Mouse (Mus musculus) MEL (cell line): ENCODE data around the gene Gls. TPM values are rescaled to one million over a fixed set of nuclear protein-coding genes. Genes with fewer than 3 reads are reported as not detected.

Experiments used
- DNase-seq: peaks from one replicate; pipeline ENCODE4 v3.0.0; 2011; ENCODE audit warnings: low read depth, low spot score
- H3K27ac ChIP-seq: 2 replicates; pipeline ENCODE4 v1.5.1; 2012; ENCODE audit warnings: low read depth, mild to moderate bottlenecking, control low read depth, low read length, moderate library complexity; ENCODE audit not compliant: control insufficient read depth
- H3K27me3 ChIP-seq, 2 experiments: fragments of 150-350 bp in 1 of 2; sonication (generic) in 1 of 2; 2 replicates each; pipeline ENCODE4 v1.6.1; 2012; ENCODE audit warnings: low read length in 2 of 2, mild to moderate bottlenecking in 2 of 2, improper control_type of control experiment in 1 of 2, moderate library complexity in 1 of 2; ENCODE audit not compliant: insufficient read depth in 2 of 2, control insufficient read depth in 1 of 2
- H3K36me3 ChIP-seq, 2 experiments: 2 replicates each; pipeline ENCODE4 v1.6.1; 2012 to 2014; ENCODE audit warnings: low read length in 2 of 2, improper control_type of control experiment in 1 of 2, inconsistent platforms in 1 of 2, mild to moderate bottlenecking in 1 of 2; ENCODE audit not compliant: insufficient read depth in 2 of 2, control insufficient read depth in 1 of 2
- H3K4me1 ChIP-seq, 2 experiments: fragments of 150-350 bp in 1 of 2; sonication (generic) in 1 of 2; 2 replicates each; pipeline ENCODE4 v1.6.1; 2012; ENCODE audit warnings: low read length in 2 of 2, improper control_type of control experiment in 1 of 2, mild to moderate bottlenecking in 1 of 2; ENCODE audit not compliant: insufficient read depth in 2 of 2, control insufficient read depth in 1 of 2
- H3K4me3 ChIP-seq, 2 experiments: fragments of 150-350 bp in 1 of 2; sonication (generic) in 1 of 2; 2 replicates each; pipeline ENCODE4 v1.5.1; 2012; ENCODE audit warnings: low read depth in 2 of 2, low read length in 2 of 2, mild to moderate bottlenecking in 2 of 2, moderate library complexity in 2 of 2, control low read depth in 1 of 2, improper control_type of control experiment in 1 of 2; ENCODE audit not compliant: control insufficient read depth in 1 of 2, insufficient read depth in 1 of 2
- H3K79me2 ChIP-seq: 2 replicates; pipeline ENCODE4 v1.6.1; 2012; ENCODE audit warnings: mild to moderate bottlenecking, low read length, moderate library complexity; ENCODE audit not compliant: control insufficient read depth, poor library complexity, insufficient read depth
- H3K9ac ChIP-seq: 2 replicates; pipeline ENCODE4 v1.6.1; 2012; ENCODE audit warnings: low read depth, mild to moderate bottlenecking, control low read depth, low read length, moderate library complexity; ENCODE audit not compliant: control insufficient read depth, poor library complexity, severe bottlenecking
- H3K9me3 ChIP-seq: fragments of 150-350 bp; sonication (generic); replicated peaks from 2 replicates; pipeline ENCODE4 v1.6.1; 2012; ENCODE audit warnings: mild to moderate bottlenecking, low read length, improper control_type of control experiment, moderate library complexity; ENCODE audit not compliant: insufficient read depth
- CHD1 ChIP-seq: IDR thresholded peaks from 2 replicates; pipeline ENCODE4 v1.6.1; 2012; ENCODE audit warnings: low read depth, mild to moderate bottlenecking, inconsistent platforms, low read length, improper control_type of control experiment
- ETS1 ChIP-seq: IDR thresholded peaks from 2 replicates; pipeline ENCODE4 v1.6.1; 2012; ENCODE audit warnings: low read depth, mild to moderate bottlenecking, inconsistent platforms, low read length, improper control_type of control experiment, moderate library complexity
- GATA1 ChIP-seq: IDR thresholded peaks from 2 replicates; pipeline ENCODE4 v1.6.1; 2011; ENCODE audit warnings: low read depth, low read length, improper control_type of control experiment
- JUND ChIP-seq: IDR thresholded peaks from 2 replicates; pipeline ENCODE4 v1.6.1; 2011; ENCODE audit warnings: low read depth, mild to moderate bottlenecking, improper control_type of control experiment, low read length
- KAT2A ChIP-seq: conservative IDR thresholded peaks from 2 replicates; pipeline ENCODE4 v1.6.1; 2012; ENCODE audit warnings: low read depth, low read length, improper control_type of control experiment, inconsistent platforms
- MAZ ChIP-seq: IDR thresholded peaks from 2 replicates; pipeline ENCODE4 v1.6.1; 2012; ENCODE audit warnings: low read depth, mild to moderate bottlenecking, inconsistent platforms, low read length, improper control_type of control experiment
- MYB ChIP-seq: IDR thresholded peaks from 2 replicates; pipeline ENCODE4 v1.6.1; 2011; ENCODE audit warnings: mild to moderate bottlenecking, low read depth, low read length, improper control_type of control experiment
- NELFE ChIP-seq: IDR thresholded peaks from 2 replicates; pipeline ENCODE4 v1.6.1; 2011; ENCODE audit warnings: low read depth, low read length, improper control_type of control experiment
- NRF1 ChIP-seq: IDR thresholded peaks from 2 replicates; pipeline ENCODE4 v1.6.1; 2014; ENCODE audit warnings: low read depth, mild to moderate bottlenecking, inconsistent platforms, low read length, improper control_type of control experiment, moderate library complexity; ENCODE audit not compliant: poor library complexity, insufficient read depth, severe bottlenecking
- POLR2AphosphoS2 ChIP-seq: IDR thresholded peaks from 2 replicates; pipeline ENCODE4 v1.6.1; 2011; ENCODE audit warnings: low read length, improper control_type of control experiment
- POLR2AphosphoS5 ChIP-seq: IDR thresholded peaks from 2 replicates; pipeline ENCODE4 v1.6.1; 2012; ENCODE audit warnings: low read depth, borderline replicate concordance, mild to moderate bottlenecking, inconsistent platforms, low read length, moderate library complexity, mixed read lengths
- SMC3 ChIP-seq: IDR thresholded peaks from 2 replicates; pipeline ENCODE4 v1.6.1; 2011; ENCODE audit warnings: low read depth, low read length, improper control_type of control experiment
- TAL1 ChIP-seq: IDR thresholded peaks from 2 replicates; pipeline ENCODE4 v1.6.1; 2012; ENCODE audit warnings: mild to moderate bottlenecking, inconsistent platforms, low read length, moderate library complexity, mixed read lengths
- TCF12 ChIP-seq: IDR thresholded peaks from 2 replicates; pipeline ENCODE4 v1.6.1; 2014; ENCODE audit warnings: low read depth, mild to moderate bottlenecking, inconsistent platforms, low read length, improper control_type of control experiment, moderate library complexity
- UBTF ChIP-seq: IDR thresholded peaks from 2 replicates; pipeline ENCODE4 v1.6.1; 2012; ENCODE audit warnings: low read depth, mild to moderate bottlenecking, inconsistent platforms, low read length, improper control_type of control experiment, moderate library complexity, borderline replicate concordance; ENCODE audit not compliant: insufficient read depth
- ZKSCAN1 ChIP-seq: IDR thresholded peaks from 2 replicates; pipeline ENCODE4 v1.6.1; 2012; ENCODE audit warnings: low read depth, mild to moderate bottlenecking, inconsistent platforms, low read length, improper control_type of control experiment, moderate library complexity
- ZNF384 ChIP-seq: IDR thresholded peaks from 2 replicates; pipeline ENCODE4 v1.6.1; 2012; ENCODE audit warnings: low read depth, mild to moderate bottlenecking, inconsistent platforms, low read length, improper control_type of control experiment
- polyA plus RNA-seq, 2 experiments: library from polyadenylated mRNA; stranded (reverse) in 1 of 2; unstranded in 1 of 2; fragments of >175 nt in 1 of 2; fragments of >200 nt in 1 of 2; gene quantifications; 2 replicates each; pipeline versions ENCODE4 v1.2.1 to v1.2.4; 2012; ENCODE audit warnings: low replicate concordance in 2 of 2, low read depth in 1 of 2; ENCODE audit not compliant: insufficient read length in 2 of 2, insufficient read depth in 1 of 2, missing spikeins in 1 of 2
- total RNA-seq: library from RNA; depleted of rRNA; stranded (reverse); fragments of 300-350 nt; gene quantifications from 2 replicates; pipeline ENCODE4 v1.2.3, GENCODE M21; 2012

Gls gene
- total and polyA plus RNA-seq, 3 experiments: 57.2 to 121 (median 91.9) TPM

- peaks cover 8 to 14% of the 10 kb centered on the region in 2 experiments; a peak in 3 of 4 replicates for H3K27me3 ChIP-seq
- no peaks in the 10 kb centered on the region for H3K36me3 ChIP-seq
- H3K4me3 ChIP-seq: no peak overlapping the region
- H3K9me3 ChIP-seq: no peaks in the 10 kb centered on the region
- no peaks in the 10 kb centered on the region for H3K79me2 ChIP-seq
- H3K4me1 ChIP-seq: no peaks in the 10 kb centered on the region
- DNase-seq: no peak
- TF ChIP-seq JUND: no peak
- TF ChIP-seq TCF12: no peak
- TF ChIP-seq UBTF: no peak
- TF ChIP-seq, all 39 proteins: peak for 0
- Histone ChIP-seq H3K9ac (no peak overlapping the region), H3K27ac (no peak overlapping the region)
Observed at GRCm38 (mm10) chr1:52260354-52261090, 27.5 kb upstream of the Gls start.

DNA sequence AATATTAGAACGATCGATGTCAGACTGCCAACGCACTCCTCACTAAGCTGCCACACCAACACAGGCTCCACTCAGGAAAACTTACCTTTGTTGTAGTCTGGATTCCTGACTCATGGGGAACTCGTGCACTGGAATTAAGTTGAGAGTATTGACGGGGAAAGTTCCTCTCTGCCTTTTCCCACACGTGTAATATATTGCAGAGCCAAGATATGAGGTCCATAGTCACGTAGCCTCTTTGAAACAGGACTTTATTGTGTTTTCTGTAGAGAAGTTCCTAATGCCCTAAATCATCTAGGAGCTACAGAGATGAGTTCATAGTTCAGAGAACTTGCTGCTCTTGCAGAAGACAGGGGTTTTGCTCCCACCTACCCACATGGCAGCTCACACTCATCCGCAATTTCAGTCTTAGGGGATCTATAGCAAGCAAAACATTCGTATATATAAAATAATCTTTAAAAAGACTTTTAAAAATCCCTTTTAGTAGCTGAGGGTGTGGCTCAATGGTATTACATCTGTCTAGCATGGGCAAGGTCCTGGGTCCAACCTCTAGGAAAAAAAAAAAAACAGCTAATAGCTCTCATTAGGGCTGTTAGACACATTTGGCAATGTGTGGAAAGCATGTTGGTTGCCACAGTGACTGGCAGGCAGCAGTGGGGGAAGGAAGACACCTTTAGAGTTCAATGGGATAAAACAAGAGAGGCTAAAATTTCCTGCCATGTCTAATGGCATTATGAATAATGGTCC lies 25.1 kb upstream of the Gls start:
- Histone ChIP-seq H3K4me3 (no peak overlapping the region), H3K27ac (no peak overlapping the region)
- DNase-seq: no peak
- TF ChIP-seq UBTF (no peak), NRF1 (no peak), TAL1 (no peak), NELFE (no peak), ETS1 (no peak), MYB (no peak), POLR2AphosphoS5 (no peak), MAZ (no peak), ZNF384 (no peak), KAT2A (no peak), POLR2AphosphoS2 (no peak), SMC3 (no peak), GATA1 (no peak), ZKSCAN1 (no peak), CHD1 (no peak)
- TF ChIP-seq, all 39 proteins: peak for 0
- H3K4me1 ChIP-seq: no peaks in the 10 kb centered on the region
- no peaks in the 10 kb centered on the region for H3K9me3 ChIP-seq
- no peaks in the 10 kb centered on the region for H3K36me3 ChIP-seq
- no peak overlapping the region for H3K9ac ChIP-seq
- H3K27me3 ChIP-seq: peaks cover 10 to 11% of the 10 kb centered on the region in 2 experiments; a peak in 3 of 4 replicates
- no peaks in the 10 kb centered on the region for H3K79me2 ChIP-seq
